Mouse (Mus musculus) liver, adult 2 months (tissue): ENCODE measurements at regions not wholly inside any gene's neighbourhood (a gene's known extent, or its start where the extent isn't known, plus 50 kb on each side); places are given as distances from the start of the nearest gene placed in this dataset.

ENCODE experiments used
- DNase-seq: peaks from one replicate; pipeline ENCODE4 v3.0.0-alpha.2; 2011; ENCODE audit warnings: low read depth, low spot score; ENCODE audit errors: extremely low read depth
- H3K27ac ChIP-seq: fragments of 200-500 bp; replicated peaks from 2 replicates; pipeline ENCODE4 v1.5.1; 2012; ENCODE audit warnings: low read depth, mild to moderate bottlenecking, control low read depth, inconsistent platforms, low read length; ENCODE audit not compliant: insufficient read depth
- H3K27me3 ChIP-seq: fragments of 200-500 bp; 2 replicates; pipeline ENCODE4 v1.6.1; 2012; ENCODE audit warnings: mild to moderate bottlenecking, moderate library complexity, low read length, inconsistent platforms; ENCODE audit not compliant: control insufficient read depth, insufficient read depth
- H3K36me3 ChIP-seq: fragments of 200-500 bp; 2 replicates; pipeline ENCODE4 v1.6.1; 2012; ENCODE audit warnings: low read length, inconsistent platforms; ENCODE audit not compliant: control insufficient read depth, insufficient read depth
- H3K4me1 ChIP-seq: fragments of 200-500 bp; 2 replicates; pipeline ENCODE4 v1.6.1; 2011; ENCODE audit warnings: low read length; ENCODE audit not compliant: control insufficient read depth, insufficient read depth
- H3K4me3 ChIP-seq: fragments of 200-500 bp; 2 replicates; pipeline ENCODE4 v1.5.1; 2011; ENCODE audit warnings: low read depth, mild to moderate bottlenecking, control low read depth, low read length, moderate library complexity; ENCODE audit not compliant: insufficient read depth
- H3K79me2 ChIP-seq: fragments of 200-500 bp; 2 replicates; pipeline ENCODE4 v1.6.1; 2012; ENCODE audit warnings: inconsistent platforms, mild to moderate bottlenecking, low read length, moderate library complexity; ENCODE audit not compliant: control insufficient read depth, insufficient read depth
- H3K9ac ChIP-seq: fragments of 200-500 bp; 2 replicates; pipeline ENCODE4 v1.6.1; 2012; ENCODE audit warnings: low read depth, mild to moderate bottlenecking, control low read depth, inconsistent platforms, low read length
- CTCF ChIP-seq: fragments of 200-500 bp; IDR thresholded peaks from 2 replicates; pipeline ENCODE4 v1.5.1; 2011; ENCODE audit warnings: low read depth, low read length, control low read depth
- POLR2A ChIP-seq: fragments of 200-500 bp; IDR thresholded peaks from 2 replicates; pipeline ENCODE4 v1.6.1; 2011; ENCODE audit warnings: low read length, control low read depth; ENCODE audit not compliant: insufficient read depth; ENCODE audit errors: extremely low read depth
- WGBS: fragments of 180-500 bp; shearing (Covaris S2); methylation state at CpG from one replicate; pipeline ENCODE4 v1.1.7; 2018; 5-methylcytosine and 5-hydroxymethylcytosine counted together

DNA sequence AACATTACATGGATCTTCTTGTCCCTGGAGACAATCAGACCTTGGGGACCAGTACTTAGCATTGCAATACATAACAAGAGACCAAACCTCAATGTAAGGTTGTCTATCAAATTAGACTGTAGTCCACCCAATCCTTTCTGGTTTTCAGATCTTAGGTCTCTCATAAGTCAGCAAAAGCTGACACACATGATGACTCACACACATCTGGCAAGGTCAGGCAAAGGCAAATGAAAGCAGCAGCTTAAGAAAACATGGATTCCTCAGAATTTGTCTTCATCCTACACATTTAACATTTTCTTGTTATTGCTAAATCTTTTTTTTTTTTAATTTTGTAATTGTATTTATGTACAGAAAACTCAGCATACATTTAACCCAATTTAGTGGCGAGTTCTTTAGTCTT is 52.0 kb downstream of the Gm11983 start:
- H3K36me3 ChIP-seq = no peaks in the 10 kb centered on the region
- H3K4me1 ChIP-seq = no peaks in the 10 kb centered on the region
- H3K9ac ChIP-seq = no peak overlapping the region
- WGBS = 75% methylated on average over 1 of the region's 1 CpGs
- no peaks in the 10 kb centered on the region for H3K79me2 ChIP-seq
- no peaks in the 10 kb centered on the region for H3K27me3 ChIP-seq
- H3K27ac ChIP-seq = no peak overlapping the region
- no peak overlapping the region for H3K4me3 ChIP-seq
- TF ChIP-seq CTCF (no peak), POLR2A (no peak)
- DNase-seq = no peak

DNA sequence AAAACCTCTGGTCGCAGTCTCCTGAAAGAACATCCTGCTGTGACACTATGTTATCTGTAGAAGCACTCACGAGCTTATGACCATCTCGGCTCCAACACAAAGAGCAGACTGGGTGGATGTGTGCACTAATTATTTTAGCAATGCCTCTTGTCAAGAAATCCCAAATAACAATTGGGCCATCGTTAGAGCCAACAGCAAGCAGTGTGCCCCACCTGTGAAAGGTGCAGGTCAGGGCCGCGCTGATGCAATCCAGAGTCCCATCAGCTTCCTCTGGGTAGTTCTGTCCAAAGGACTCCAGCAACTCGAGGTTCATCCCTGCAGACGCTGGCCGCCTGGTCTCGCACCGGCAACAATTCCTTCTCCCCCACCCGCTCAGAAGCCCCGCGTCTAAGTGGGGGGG is 54.6 kb downstream of the Gm11983 start:
- H3K36me3 ChIP-seq = no peaks in the 10 kb centered on the region
- no peaks in the 10 kb centered on the region for H3K79me2 ChIP-seq
- H3K9ac ChIP-seq = no peak overlapping the region
- TF ChIP-seq POLR2A (no peak), CTCF (no peak)
- H3K4me1 ChIP-seq = no peaks in the 10 kb centered on the region
- 84% methylated on average over 14 of the region's 14 CpGs for WGBS
- no peak overlapping the region for H3K27ac ChIP-seq
- no peak overlapping the region for H3K4me3 ChIP-seq
- no peak for DNase-seq
- no peaks in the 10 kb centered on the region for H3K27me3 ChIP-seq

DNA sequence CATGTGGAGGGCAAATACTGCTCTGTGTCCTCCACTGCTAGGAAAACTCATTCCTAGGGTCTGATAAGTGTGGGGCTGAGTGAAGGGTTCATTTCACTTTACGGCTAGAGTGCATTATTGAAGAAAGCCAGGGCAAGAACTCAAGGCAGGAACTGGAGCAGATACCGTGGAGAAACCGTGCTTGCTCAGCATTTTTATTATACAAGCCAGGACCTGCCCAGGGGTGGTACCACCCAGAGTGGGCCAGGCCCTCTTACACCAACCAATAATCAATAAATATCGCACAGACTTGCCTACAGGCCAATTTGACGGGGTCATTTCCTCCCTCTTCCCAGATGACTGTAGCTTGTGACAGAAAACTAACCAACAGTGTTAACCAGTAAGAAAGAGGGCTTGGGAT is 57.7 kb downstream of the Gm11983 start:
- no peaks in the 10 kb centered on the region for H3K27me3 ChIP-seq
- WGBS = 53% methylated on average over 5 of the region's 5 CpGs
- DNase-seq = no peak

DNA sequence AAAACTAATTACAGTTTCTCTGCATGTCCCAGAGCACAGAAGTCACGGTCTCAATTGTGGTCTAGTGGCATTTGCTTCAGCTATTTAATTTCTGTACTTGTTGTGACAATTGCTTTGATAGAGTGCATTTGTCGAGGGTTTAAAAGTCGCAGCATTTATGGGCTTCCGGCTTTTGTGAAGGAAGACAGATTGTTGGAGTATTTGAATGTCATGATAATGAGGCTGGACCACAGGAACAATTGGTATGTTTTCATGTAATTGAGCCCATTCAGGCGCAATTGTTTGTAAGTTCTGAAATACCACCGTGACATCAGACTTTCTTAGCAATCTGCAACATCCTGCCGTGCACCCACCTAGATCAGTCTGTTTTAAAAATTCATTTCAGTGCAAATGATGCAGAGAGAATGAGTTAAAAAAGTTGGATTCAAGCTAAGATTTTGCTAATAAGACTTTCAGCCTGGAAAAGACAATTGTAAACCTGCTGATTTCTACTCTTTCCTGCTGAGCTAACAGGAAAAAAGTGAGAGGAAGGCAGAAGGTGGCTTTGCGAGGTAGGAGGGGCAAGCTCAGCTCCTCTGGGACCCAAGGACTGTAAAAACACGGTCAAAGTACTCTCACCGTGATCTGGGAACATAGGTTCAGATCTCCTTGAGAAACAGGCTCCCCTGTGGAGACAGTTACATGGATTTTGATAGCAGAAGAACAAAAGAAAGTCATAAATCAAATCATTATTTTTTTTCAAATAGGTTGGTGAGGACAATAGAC is 58.7 kb downstream of the Gm11983 start:
- Histone ChIP-seq H3K9ac (no peak overlapping the region), H3K36me3 (no peaks in the 10 kb centered on the region), H3K4me3 (no peak overlapping the region), H3K79me2 (no peaks in the 10 kb centered on the region), H3K27ac (no peak overlapping the region), H3K27me3 (no peaks in the 10 kb centered on the region), H3K4me1 (no peaks in the 10 kb centered on the region)
- TF ChIP-seq POLR2A (no peak), CTCF (no peak)
- no peak for DNase-seq
- WGBS = 72% methylated on average over 10 of the region's 10 CpGs

More for the DNA sequence above, 57.7 kb downstream of the Gm11983 start:
- TF ChIP-seq POLR2A = no peak
- TF ChIP-seq CTCF = no peak
- Histone ChIP-seq H3K27ac (no peak overlapping the region), H3K36me3 (no peaks in the 10 kb centered on the region), H3K9ac (no peak overlapping the region), H3K79me2 (no peaks in the 10 kb centered on the region), H3K4me1 (no peaks in the 10 kb centered on the region), H3K4me3 (no peak overlapping the region)

DNA sequence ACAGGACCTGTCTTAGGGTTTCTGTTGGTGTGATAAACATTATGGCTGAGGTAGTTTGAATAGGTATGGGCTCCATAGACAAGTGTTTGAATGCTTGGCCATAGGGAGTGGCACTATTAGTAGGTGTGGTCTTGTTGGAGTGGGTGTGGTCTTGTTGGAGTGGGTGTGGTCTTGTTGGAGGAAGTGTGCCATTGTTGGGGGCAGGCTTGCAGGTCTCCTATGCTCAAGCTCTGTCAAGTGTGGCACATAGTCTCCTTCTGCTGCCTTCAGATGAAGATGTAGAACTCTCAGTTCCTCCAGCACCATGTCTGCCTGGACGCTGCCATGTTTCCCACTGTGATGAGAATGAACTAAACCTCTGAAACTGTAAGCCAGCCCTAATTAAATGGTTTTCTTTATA is 59.9 kb downstream of the Gm11983 start:
- TF ChIP-seq POLR2A = no peak
- TF ChIP-seq CTCF = no peak
- DNase-seq = no peak
- Histone ChIP-seq H3K4me3 (no peak overlapping the region), H3K4me1 (no peaks in the 10 kb centered on the region), H3K27ac (no peak overlapping the region), H3K9ac (no peak overlapping the region), H3K79me2 (no peaks in the 10 kb centered on the region), H3K36me3 (no peaks in the 10 kb centered on the region), H3K27me3 (no peaks in the 10 kb centered on the region)
- WGBS = 96% methylated on average over 1 of the region's 1 CpGs

DNA sequence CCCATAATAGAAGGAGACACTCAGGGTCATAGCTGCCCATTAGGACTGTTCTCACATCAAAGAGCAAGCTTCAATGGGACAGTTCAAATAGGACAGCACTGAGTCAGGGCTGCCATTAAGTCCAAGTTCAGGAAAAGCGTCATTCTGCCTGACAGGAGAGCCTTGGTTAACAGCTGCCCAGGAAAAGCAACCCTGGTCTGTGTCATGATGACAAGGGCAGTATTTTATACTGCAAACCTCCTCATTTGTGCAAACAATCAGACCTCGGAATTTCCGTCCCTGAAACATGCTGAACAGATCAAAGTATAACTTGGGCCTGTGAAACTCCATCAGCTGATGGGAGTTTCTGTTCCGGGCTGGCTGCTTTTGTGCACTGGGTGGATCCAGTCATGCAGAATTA is 62.8 kb downstream of the Gm11983 start:
- H3K27me3 ChIP-seq = no peaks in the 10 kb centered on the region
- no peak overlapping the region for H3K9ac ChIP-seq
- H3K4me3 ChIP-seq = no peak overlapping the region
- H3K4me1 ChIP-seq = no peaks in the 10 kb centered on the region
- WGBS = 52% methylated on average over 4 of the region's 4 CpGs
- no peaks in the 10 kb centered on the region for H3K36me3 ChIP-seq
- DNase-seq = no peak
- no peaks in the 10 kb centered on the region for H3K79me2 ChIP-seq
- no peak overlapping the region for H3K27ac ChIP-seq
- TF ChIP-seq POLR2A (no peak), CTCF (no peak)
